Mouse (Mus musculus) adrenal gland, postnatal 14 days (tissue): Measurements from ENCODE around the gene Ptpn7. TPM values are rescaled to one million over a fixed set of nuclear protein-coding genes. Genes with fewer than 3 reads are reported as not detected.
"Not testable (repeated sequence)": the region's sequence is repeated elsewhere in the genome, so short reads cannot be mapped to it uniquely, and the experiment has no call there.

Experiments used
- DNase-seq: peaks from one replicate; pipeline ENCODE4 v3.0.0; 2021; ENCODE audit warnings: mixed read lengths
- total RNA-seq: library from RNA; stranded (reverse); gene quantifications from 2 replicates; pipeline ENCODE4 v1.2.3, GENCODE M21; 2021

Ptpn7 gene
- total RNA-seq, 1 experiment from 2014 or later, result 1.1 TPM

GRCm38 (mm10) chr1:135187016-135187415, 54.5 kb downstream of the Ptpn7 start:
- DNase-seq, result not testable (repeated sequence)

GRCm38 (mm10) chr1:135188197-135188596, 55.7 kb downstream of the Ptpn7 start:
- DNase-seq, result peak; percentile 53

- DNase-seq, result no peak
Measured at GRCm38 (mm10) chr1:135189186-135189585, 56.7 kb downstream of the Ptpn7 start.

- not testable (repeated sequence) for DNase-seq
Measured at GRCm38 (mm10) chr1:135194335-135194734, 61.8 kb downstream of the Ptpn7 start.

Other genes with a start within 250 kb of the Ptpn7 start
- gene Ppp1r12b, start 176.8 kb upstream of the Ptpn7 start, total RNA-seq, result 10.0 and 16.1 TPM in 2 replicates
- gene Ube2t, start 170.1 kb upstream of the Ptpn7 start, total RNA-seq, result 5.3 and 5.9 TPM in 2 replicates
- gene Lgr6, start 27.4 kb upstream of the Ptpn7 start, total RNA-seq, result 15.1 and 22.0 TPM in 2 replicates
- 41.9 and 57.3 TPM in 2 replicates for gene Arl8a, start 14.1 kb downstream of the Ptpn7 start, total RNA-seq
- gene Gpr37l1, start 35.0 kb downstream of the Ptpn7 start, total RNA-seq, result 1.8 and 2.4 TPM in 2 replicates
- 0.30 TPM in 2 replicates for gene Elf3, start 125.9 kb downstream of the Ptpn7 start, total RNA-seq
- gene Rnpep, start 151.4 kb downstream of the Ptpn7 start, total RNA-seq, result 46.8 and 51.3 TPM in 2 replicates
- 256 and 274 TPM in 2 replicates for gene Timm17a, start 181.1 kb downstream of the Ptpn7 start, total RNA-seq
- 1.7 and 3.7 TPM in 2 replicates for gene Lmod1, start 192.1 kb downstream of the Ptpn7 start, total RNA-seq
- 8.7 and 10.6 TPM in 2 replicates for gene Shisa4, start 242.5 kb downstream of the Ptpn7 start, total RNA-seq